Mouse (Mus musculus): ENCODE measurements around the gene Cnnm3.

DNA sequence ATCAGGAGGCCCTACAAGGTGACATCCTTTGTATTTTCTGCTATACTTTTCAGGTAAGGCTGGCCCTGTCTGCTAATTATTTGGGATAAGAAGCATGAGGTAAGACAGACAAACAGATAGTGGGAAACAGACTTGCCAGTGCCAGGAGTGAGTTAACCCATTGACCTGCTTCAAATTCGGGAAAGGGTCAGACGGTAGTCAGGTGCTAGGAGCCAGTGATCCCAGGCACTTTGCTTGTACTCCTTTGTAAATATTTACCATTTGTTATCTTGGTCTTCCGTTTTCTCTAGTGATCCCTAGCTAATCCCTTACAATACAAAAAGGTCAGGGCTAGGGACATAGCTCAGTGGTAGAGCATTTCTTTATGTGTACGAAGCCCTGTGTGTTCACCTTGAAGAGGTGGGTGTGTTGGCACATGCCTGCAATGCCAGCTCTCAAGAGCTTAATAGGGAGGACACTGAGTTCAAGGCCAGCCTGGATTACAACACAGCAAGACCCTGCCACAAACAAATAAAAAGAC lies 46.0 kb upstream of the Cnnm3 start:
- TF ChIP-seq CTCF (IDR thresholded peaks at IDR 0.05; ENCODE audit: borderline replicate concordance, extremely low read depth, insufficient read depth, insufficient read length), result no peak
- no peak for TF ChIP-seq POLR2A (IDR thresholded peaks at IDR 0.05; ENCODE audit: borderline replicate concordance, extremely low read depth, insufficient read depth, insufficient read length, poor library complexity, severe bottlenecking)

Measured in brain, embryonic 14.5 days (tissue).